14 mouse cellular contexts compared by ENCODE assay signal in the genomic region with DNA sequence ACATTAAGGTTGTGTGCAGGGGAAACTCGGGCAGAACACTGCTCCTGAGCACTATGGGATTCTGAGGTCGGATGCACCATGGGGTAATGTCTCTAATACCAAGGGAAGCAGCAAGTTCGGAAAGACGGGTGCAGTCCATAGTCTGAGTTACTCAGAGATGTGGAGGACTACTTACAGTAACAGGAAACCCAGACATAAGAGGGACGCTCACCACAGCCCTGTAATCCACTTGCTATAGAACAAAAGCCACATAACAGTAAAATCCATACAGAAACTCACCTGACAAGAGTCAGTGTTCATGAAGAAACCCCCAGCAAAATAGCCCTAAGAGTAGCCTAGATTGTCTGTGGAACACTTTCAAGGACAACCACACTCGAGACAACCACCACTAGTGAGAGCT.
A peak's percentile ranks its signal among the peaks of the same experiment; 100 is the strongest.
DNase-seq lines count a peak whose midpoint lies in the region; ATAC-seq and TF ChIP-seq lines count a peak whose summit lies in the region.
"Had no signal": no experiment of that assay in that cellular context is flagged by ENCODE, and none has a peak within 500 bp of the region (broad histone marks: within the 10 kb centered on the region; RNA-seq: fewer than 3 reads in every experiment).

No protein-coding gene starts in this region.

- H3K27ac ChIP-seq in heart, embryonic 13.5 days (replicated peaks): peak overlapping the region; percentile 81
- H3K27ac ChIP-seq in liver, embryonic 15.5 days (replicated peaks): no peak overlapping the region
- no peak overlapping the region for H3K27ac ChIP-seq in liver, embryonic 12.5 days
- H3K27ac ChIP-seq in intestine, postnatal 0 days (ENCODE audit: low read depth, low read length): 0 out of 2 replicates have a peak overlapping the region, but pooled peaks have one; percentile 15
- H3K27ac ChIP-seq: limb, embryonic 15.5 days; neural tube, embryonic 12.5 days had no signal

- peak overlapping the region; percentile 51 for H3K4me2 ChIP-seq in heart, embryonic 13.5 days
- H3K4me2 ChIP-seq in liver, embryonic 15.5 days: 0 out of 2 replicates have a peak overlapping the region, but pooled peaks have one; percentile 8
- H3K4me2 ChIP-seq in liver, embryonic 12.5 days: no peak overlapping the region
- no peak overlapping the region for H3K4me2 ChIP-seq in intestine, postnatal 0 days (replicated peaks; ENCODE audit: low read depth)
- H3K4me2 ChIP-seq: limb, embryonic 15.5 days; neural tube, embryonic 12.5 days had no signal

- no peak overlapping the region for H3K4me3 ChIP-seq in heart, embryonic 13.5 days
- no peak overlapping the region for H3K4me3 ChIP-seq in liver, embryonic 15.5 days (replicated peaks)
- no peak overlapping the region for H3K4me3 ChIP-seq in liver, embryonic 12.5 days
- peak overlapping the region; percentile 15; the same call in 1 of the 2 replicates for H3K4me3 ChIP-seq in G1E (ENCODE audit: low read depth, low read length)
- H3K4me3 ChIP-seq in intestine, postnatal 0 days (ENCODE audit: low read depth, low read length): no peak overlapping the region
- H3K4me3 ChIP-seq: limb, embryonic 15.5 days; neural tube, embryonic 12.5 days had no signal

- TF ChIP-seq CTCF in G1E (IDR thresholded peaks at IDR 0.05; ENCODE audit: low read depth, low read length): no peak
- TF ChIP-seq CTCF in intestine, postnatal 0 days (IDR thresholded peaks at IDR 0.05; ENCODE audit: low read depth): no peak

- no peaks in the 10 kb centered on the region for H3K27me3 ChIP-seq in heart, embryonic 13.5 days (replicated peaks)
- no peaks in the 10 kb centered on the region for H3K27me3 ChIP-seq in liver, embryonic 15.5 days
- no peaks in the 10 kb centered on the region for H3K27me3 ChIP-seq in liver, embryonic 12.5 days (replicated peaks)
- H3K27me3 ChIP-seq in G1E (ENCODE audit: insufficient read depth, low read length): no peaks in the 10 kb centered on the region
- no peaks in the 10 kb centered on the region for H3K27me3 ChIP-seq in intestine, postnatal 0 days (replicated peaks; ENCODE audit: control insufficient read depth, insufficient read depth, low read length)
- H3K27me3 ChIP-seq: limb, embryonic 15.5 days; neural tube, embryonic 12.5 days had no signal

- no peak for DNase-seq in heart, adult 9 months (ENCODE audit: low spot score in 2 of 2)
- DNase-seq in G1E (ENCODE audit: low spot score): no peak
- DNase-seq in lung, postnatal 10 days: no peak
- DNase-seq in thymus, postnatal 36 days: no peak
- DNase-seq: gastrocnemius, postnatal 14 days; kidney, adult 8-10 months; layer of hippocampus, adult 9-11 months; lung, postnatal 4 days had no signal

- no peak for ATAC-seq in heart, embryonic 13.5 days (ENCODE audit: extremely low read depth, insufficient number of reproducible peaks, low FRiP score, low TSS enrichment)
- no peak for ATAC-seq in liver, embryonic 15.5 days (ENCODE audit: insufficient read depth)
- no peak for ATAC-seq in liver, embryonic 12.5 days
- ATAC-seq in G1E (ENCODE audit: extremely low read depth, insufficient number of reproducible peaks, low FRiP score, poor library complexity, severe bottlenecking): no peak
- no peak for ATAC-seq in intestine, postnatal 0 days

- H3K9ac ChIP-seq in heart, embryonic 13.5 days: peak overlapping the region; percentile 61
- H3K9ac ChIP-seq in liver, embryonic 15.5 days: no peak overlapping the region
- no peak overlapping the region for H3K9ac ChIP-seq in liver, embryonic 12.5 days
- H3K9ac ChIP-seq in intestine, postnatal 0 days (ENCODE audit: low read depth, low read length): no peak overlapping the region
- H3K9ac ChIP-seq: limb, embryonic 15.5 days; neural tube, embryonic 12.5 days had no signal

- no peaks in the 10 kb centered on the region for H3K9me3 ChIP-seq in heart, embryonic 13.5 days
- H3K9me3 ChIP-seq in liver, embryonic 15.5 days (replicated peaks): no peaks in the 10 kb centered on the region
- H3K9me3 ChIP-seq in liver, embryonic 12.5 days (replicated peaks): no peaks in the 10 kb centered on the region
- H3K9me3 ChIP-seq in G1E (replicated peaks): no peaks in the 10 kb centered on the region
- H3K9me3 ChIP-seq in intestine, postnatal 0 days (ENCODE audit: control insufficient read depth): no peaks in the 10 kb centered on the region
- H3K9me3 ChIP-seq: limb, embryonic 15.5 days; neural tube, embryonic 12.5 days had no signal

- H3K4me1 ChIP-seq in heart, embryonic 13.5 days: peaks cover 98% of the 10 kb centered on the region
- peaks cover 64% of the 10 kb centered on the region for H3K4me1 ChIP-seq in liver, embryonic 15.5 days (replicated peaks)
- peaks cover 90% of the 10 kb centered on the region for H3K4me1 ChIP-seq in liver, embryonic 12.5 days
- peaks cover 75% of the 10 kb centered on the region for H3K4me1 ChIP-seq in G1E (ENCODE audit: insufficient read depth, low read depth, low read length)
- H3K4me1 ChIP-seq in intestine, postnatal 0 days (replicated peaks; ENCODE audit: control insufficient read depth, insufficient read depth, low read length): peaks cover 7% of the 10 kb centered on the region; the same call in 1 of the 2 replicates

- H3K36me3 ChIP-seq in heart, embryonic 13.5 days: no peaks in the 10 kb centered on the region; the same call in 1 of the 2 replicates
- no peaks in the 10 kb centered on the region for H3K36me3 ChIP-seq in liver, embryonic 15.5 days (replicated peaks)
- peaks cover 21% of the 10 kb centered on the region for H3K36me3 ChIP-seq in liver, embryonic 12.5 days
- peaks cover 66% of the 10 kb centered on the region for H3K36me3 ChIP-seq in G1E (replicated peaks)
- H3K36me3 ChIP-seq in intestine, postnatal 0 days (ENCODE audit: control insufficient read depth, insufficient read depth): no peaks in the 10 kb centered on the region; the same call in 1 of the 2 replicates
- H3K36me3 ChIP-seq: limb, embryonic 15.5 days; neural tube, embryonic 12.5 days had no signal

- WGBS in heart, embryonic 13.5 days: 54% methylated on average over 6 of the region's 6 CpGs
- 40% methylated on average over 6 of the region's 6 CpGs for WGBS in liver, embryonic 15.5 days (ENCODE audit: insufficient replicate concordance)
- WGBS in liver, embryonic 12.5 days (ENCODE audit: insufficient replicate concordance): 51% methylated on average over 6 of the region's 6 CpGs
- WGBS in intestine, postnatal 0 days: 67% methylated on average over 6 of the region's 6 CpGs

Comparison
In these comparisons a context has a peak if more than half of its experiments do, and no peak if none do; other contexts are left out.
1. H3K4me2 ChIP-seq: peak in heart, embryonic 13.5 days (single experiment) and liver, embryonic 15.5 days (single experiment); none in liver, embryonic 12.5 days (single experiment) and intestine, postnatal 0 days (single experiment).
2. H3K27ac ChIP-seq: peak in heart, embryonic 13.5 days (single experiment) and intestine, postnatal 0 days (single experiment); none in liver, embryonic 15.5 days (single experiment) and liver, embryonic 12.5 days (single experiment).